Mouse (Mus musculus) MEL (cell line): Measurements from ENCODE around the gene Lrrc4c. TPM values are rescaled to one million over a fixed set of nuclear protein-coding genes. Genes with fewer than 3 reads are reported as not detected.

Source experiments
- DNase-seq: peaks from one replicate; pipeline ENCODE4 v3.0.0; 2011; ENCODE audit warnings: low read depth, low spot score
- H3K27ac ChIP-seq: 2 replicates; pipeline ENCODE4 v1.5.1; 2012; ENCODE audit warnings: low read depth, mild to moderate bottlenecking, control low read depth, low read length, moderate library complexity; ENCODE audit not compliant: control insufficient read depth
- H3K27me3 ChIP-seq, 2 experiments: fragments of 150-350 bp in 1 of 2; sonication (generic) in 1 of 2; 2 replicates each; pipeline ENCODE4 v1.6.1; 2012; ENCODE audit warnings: low read length in 2 of 2, mild to moderate bottlenecking in 2 of 2, improper control_type of control experiment in 1 of 2, moderate library complexity in 1 of 2; ENCODE audit not compliant: insufficient read depth in 2 of 2, control insufficient read depth in 1 of 2
- H3K36me3 ChIP-seq, 2 experiments: 2 replicates each; pipeline ENCODE4 v1.6.1; 2012 to 2014; ENCODE audit warnings: low read length in 2 of 2, improper control_type of control experiment in 1 of 2, inconsistent platforms in 1 of 2, mild to moderate bottlenecking in 1 of 2; ENCODE audit not compliant: insufficient read depth in 2 of 2, control insufficient read depth in 1 of 2
- H3K4me1 ChIP-seq, 2 experiments: fragments of 150-350 bp in 1 of 2; sonication (generic) in 1 of 2; 2 replicates each; pipeline ENCODE4 v1.6.1; 2012; ENCODE audit warnings: low read length in 2 of 2, improper control_type of control experiment in 1 of 2, mild to moderate bottlenecking in 1 of 2; ENCODE audit not compliant: insufficient read depth in 2 of 2, control insufficient read depth in 1 of 2
- H3K4me3 ChIP-seq, 2 experiments: fragments of 150-350 bp in 1 of 2; sonication (generic) in 1 of 2; 2 replicates each; pipeline ENCODE4 v1.5.1; 2012; ENCODE audit warnings: low read depth in 2 of 2, low read length in 2 of 2, mild to moderate bottlenecking in 2 of 2, moderate library complexity in 2 of 2, control low read depth in 1 of 2, improper control_type of control experiment in 1 of 2; ENCODE audit not compliant: control insufficient read depth in 1 of 2, insufficient read depth in 1 of 2
- H3K79me2 ChIP-seq: 2 replicates; pipeline ENCODE4 v1.6.1; 2012; ENCODE audit warnings: mild to moderate bottlenecking, low read length, moderate library complexity; ENCODE audit not compliant: control insufficient read depth, poor library complexity, insufficient read depth
- H3K9ac ChIP-seq: 2 replicates; pipeline ENCODE4 v1.6.1; 2012; ENCODE audit warnings: low read depth, mild to moderate bottlenecking, control low read depth, low read length, moderate library complexity; ENCODE audit not compliant: control insufficient read depth, poor library complexity, severe bottlenecking
- H3K9me3 ChIP-seq: fragments of 150-350 bp; sonication (generic); replicated peaks from 2 replicates; pipeline ENCODE4 v1.6.1; 2012; ENCODE audit warnings: mild to moderate bottlenecking, low read length, improper control_type of control experiment, moderate library complexity; ENCODE audit not compliant: insufficient read depth
- CHD1 ChIP-seq: IDR thresholded peaks from 2 replicates; pipeline ENCODE4 v1.6.1; 2012; ENCODE audit warnings: low read depth, mild to moderate bottlenecking, inconsistent platforms, low read length, improper control_type of control experiment
- CHD2 ChIP-seq: IDR thresholded peaks from 2 replicates; pipeline ENCODE4 v1.6.1; 2011; ENCODE audit warnings: low read length, improper control_type of control experiment
- E2F4 ChIP-seq: IDR thresholded peaks from 2 replicates; pipeline ENCODE4 v1.6.1; 2011; ENCODE audit warnings: low read depth, low read length, improper control_type of control experiment, borderline replicate concordance
- EP300 ChIP-seq, 2 experiments: IDR thresholded peaks; 2 replicates each; pipeline ENCODE4 v1.6.1; 2011; ENCODE audit warnings: improper control_type of control experiment in 2 of 2, low read length in 2 of 2, low read depth in 1 of 2, mild to moderate bottlenecking in 1 of 2
- HCFC1 ChIP-seq: IDR thresholded peaks from 2 replicates; pipeline ENCODE4 v1.6.1; 2012; ENCODE audit warnings: low read depth, mild to moderate bottlenecking, inconsistent platforms, low read length, improper control_type of control experiment, moderate library complexity
- MAFK ChIP-seq: IDR thresholded peaks from 2 replicates; pipeline ENCODE4 v1.6.1; 2011; ENCODE audit warnings: low read depth, mild to moderate bottlenecking, low read length, improper control_type of control experiment, borderline replicate concordance
- MAX ChIP-seq: IDR thresholded peaks from 2 replicates; pipeline ENCODE4 v1.6.1; 2011; ENCODE audit warnings: low read length, improper control_type of control experiment
- MAZ ChIP-seq: IDR thresholded peaks from 2 replicates; pipeline ENCODE4 v1.6.1; 2012; ENCODE audit warnings: low read depth, mild to moderate bottlenecking, inconsistent platforms, low read length, improper control_type of control experiment
- MEF2A ChIP-seq: IDR thresholded peaks from 2 replicates; pipeline ENCODE4 v1.6.1; 2014; ENCODE audit warnings: low read depth, mild to moderate bottlenecking, inconsistent platforms, low read length, improper control_type of control experiment; ENCODE audit not compliant: poor library complexity, insufficient replicate concordance, severe bottlenecking; ENCODE audit errors: extremely low read depth
- MXI1 ChIP-seq: IDR thresholded peaks from 2 replicates; pipeline ENCODE4 v1.6.1; 2011; ENCODE audit warnings: mild to moderate bottlenecking, low read depth, low read length, improper control_type of control experiment
- MYC ChIP-seq: IDR thresholded peaks from 2 replicates; pipeline ENCODE4 v1.6.1; 2011; ENCODE audit warnings: low read depth, mild to moderate bottlenecking, low read length, improper control_type of control experiment, moderate library complexity
- POLR2A ChIP-seq, 2 experiments: IDR thresholded peaks; 2 replicates each; pipeline ENCODE4 v1.6.1; 2011 to 2012; ENCODE audit warnings: low read length in 2 of 2, mild to moderate bottlenecking in 2 of 2, control low read depth in 1 of 2, improper control_type of control experiment in 1 of 2, low read depth in 1 of 2, moderate library complexity in 1 of 2; ENCODE audit not compliant: control insufficient read depth in 1 of 2, insufficient read depth in 1 of 2, poor library complexity in 1 of 2
- SMC3 ChIP-seq: IDR thresholded peaks from 2 replicates; pipeline ENCODE4 v1.6.1; 2011; ENCODE audit warnings: low read depth, low read length, improper control_type of control experiment
- TBP ChIP-seq: IDR thresholded peaks from 2 replicates; pipeline ENCODE4 v1.8.0; 2011; ENCODE audit warnings: low read depth, low read length, improper control_type of control experiment
- TCF12 ChIP-seq: IDR thresholded peaks from 2 replicates; pipeline ENCODE4 v1.6.1; 2014; ENCODE audit warnings: low read depth, mild to moderate bottlenecking, inconsistent platforms, low read length, improper control_type of control experiment, moderate library complexity
- USF1 ChIP-seq: IDR thresholded peaks from 2 replicates; pipeline ENCODE4 v1.6.1; 2014; ENCODE audit warnings: low read depth, mild to moderate bottlenecking, inconsistent platforms, low read length, improper control_type of control experiment, moderate library complexity
- USF2 ChIP-seq, 2 experiments: IDR thresholded peaks; 2 replicates each; pipeline ENCODE4 v1.6.1; 2011 to 2012; ENCODE audit warnings: improper control_type of control experiment in 2 of 2, low read length in 2 of 2, borderline replicate concordance in 1 of 2, inconsistent platforms in 1 of 2, low read depth in 1 of 2, mild to moderate bottlenecking in 1 of 2; ENCODE audit not compliant: insufficient read depth in 1 of 2
- ZKSCAN1 ChIP-seq: IDR thresholded peaks from 2 replicates; pipeline ENCODE4 v1.6.1; 2012; ENCODE audit warnings: low read depth, mild to moderate bottlenecking, inconsistent platforms, low read length, improper control_type of control experiment, moderate library complexity
- ZMIZ1 ChIP-seq: IDR thresholded peaks from 2 replicates; pipeline ENCODE4 v1.6.1; 2012; ENCODE audit warnings: low read depth, mild to moderate bottlenecking, inconsistent platforms, low read length, improper control_type of control experiment, moderate library complexity
- polyA plus RNA-seq, 2 experiments: library from polyadenylated mRNA; stranded (reverse) in 1 of 2; unstranded in 1 of 2; fragments of >175 nt in 1 of 2; fragments of >200 nt in 1 of 2; gene quantifications; 2 replicates each; pipeline versions ENCODE4 v1.2.1 to v1.2.4; 2012; ENCODE audit warnings: low replicate concordance in 2 of 2, low read depth in 1 of 2; ENCODE audit not compliant: insufficient read length in 2 of 2, insufficient read depth in 1 of 2, missing spikeins in 1 of 2
- total RNA-seq: library from RNA; depleted of rRNA; stranded (reverse); fragments of 300-350 nt; gene quantifications from 2 replicates; pipeline ENCODE4 v1.2.3, GENCODE M21; 2012; rRNA removed

The Lrrc4c gene
- total RNA-seq (not detected in 2 replicates), polyA plus RNA-seq (not detected)

DNA sequence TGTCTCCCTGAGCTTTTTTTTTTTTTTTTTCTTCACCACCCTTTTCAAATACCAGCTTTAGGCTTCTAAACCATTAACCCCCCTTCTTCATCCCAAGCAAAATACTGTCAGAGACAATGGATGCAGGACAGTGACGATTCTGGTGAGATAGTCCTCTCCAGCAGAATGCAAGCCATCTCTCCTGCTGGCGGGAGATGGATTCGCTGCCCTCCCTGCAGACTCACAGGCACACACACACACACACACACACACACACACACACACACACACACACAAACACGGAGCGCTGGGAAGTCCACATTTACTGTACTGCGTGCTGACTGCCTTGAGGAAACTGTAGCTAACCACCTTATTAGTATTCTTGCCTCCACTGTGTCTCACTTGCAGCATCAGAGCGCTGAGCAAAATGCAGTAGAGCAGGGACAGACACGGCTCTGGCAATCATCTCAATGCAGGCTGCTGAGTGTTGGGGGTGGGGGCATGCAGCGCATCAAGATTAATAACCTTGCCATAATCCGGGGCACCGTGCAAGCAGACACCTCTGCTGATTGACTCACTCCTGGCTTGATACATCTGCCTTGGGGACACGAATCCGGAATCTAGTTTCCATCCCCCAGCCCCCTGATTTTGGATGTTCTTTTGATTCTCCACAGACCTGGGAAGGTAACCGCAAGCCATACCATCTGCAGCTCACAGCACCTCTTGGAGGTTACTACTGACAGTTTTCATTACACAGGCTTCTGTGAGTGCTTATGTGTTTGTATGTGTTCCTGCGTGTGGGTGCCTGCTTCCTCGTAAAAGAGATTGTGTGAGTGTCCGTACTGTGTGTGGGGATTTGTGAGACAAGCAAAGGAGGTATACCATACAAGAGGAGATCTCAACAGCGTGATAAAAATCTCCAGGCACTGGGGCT, at the start of gene Lrrc4c:
TSS of gene Lrrc4c (plus strand) at position 783 of the 913 bp plus-strand sequence.
- H3K4me1 ChIP-seq: no peaks in the 10 kb centered on the region
- H3K9ac ChIP-seq: no peak within 1 kb of the TSS
- H3K27me3 ChIP-seq: no peaks in the 10 kb centered on the region
- H3K79me2 ChIP-seq: no peaks in the 10 kb centered on the region
- DNase-seq: no peak
- no peaks in the 10 kb centered on the region for H3K9me3 ChIP-seq
- H3K36me3 ChIP-seq: no peaks in the 10 kb centered on the region
- no peak within 1 kb of the TSS for H3K4me3 ChIP-seq
- TF ChIP-seq EP300 (IDR thresholded peaks at IDR 0.05; ENCODE audit: low read depth in 1 of 2, low read length in 2 of 2) (no peak), HCFC1 (no peak), CHD2 (no peak), TCF12 (no peak), USF2 (IDR thresholded peaks at IDR 0.05; ENCODE audit: borderline replicate concordance in 1 of 2, insufficient read depth in 1 of 2, low read depth in 1 of 2, low read length in 2 of 2) (no peak), ZMIZ1 (no peak), MAZ (no peak), SMC3 (no peak), ZKSCAN1 (no peak), MAFK (no peak), MXI1 (no peak)
- no peak within 1 kb of the TSS for H3K27ac ChIP-seq

DNA sequence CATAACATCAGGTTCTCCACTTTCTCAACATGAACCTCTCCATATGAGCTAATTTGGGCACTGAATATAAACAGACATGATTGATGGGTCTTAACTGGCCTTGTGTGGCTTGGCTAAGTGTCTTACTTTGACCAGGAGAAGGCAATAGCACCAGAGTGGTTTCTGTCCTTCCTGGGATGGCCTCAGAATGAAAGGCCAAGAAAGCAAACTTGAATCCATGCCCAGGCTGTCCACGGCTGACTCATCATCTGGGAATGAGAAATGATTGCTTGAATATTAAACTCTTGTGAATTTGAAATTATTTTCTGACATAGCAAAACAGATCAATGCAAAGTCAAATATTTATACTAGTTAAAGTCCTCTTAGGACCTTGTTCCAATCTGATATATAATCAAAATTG, 42.9 kb upstream of the Lrrc4c start:
- no peaks in the 10 kb centered on the region for H3K9me3 ChIP-seq
- H3K9ac ChIP-seq: no peak overlapping the region
- H3K27me3 ChIP-seq: no peaks in the 10 kb centered on the region
- no peak overlapping the region for H3K27ac ChIP-seq
- no peaks in the 10 kb centered on the region for H3K4me1 ChIP-seq
- H3K79me2 ChIP-seq: no peaks in the 10 kb centered on the region
- TF ChIP-seq POLR2A (IDR thresholded peaks at IDR 0.05; ENCODE audit: control insufficient read depth in 1 of 2, insufficient read depth in 1 of 2, low read depth in 1 of 2, low read length in 2 of 2, poor library complexity in 1 of 2) (no peak), MYC (no peak), E2F4 (no peak), TBP (no peak), MEF2A (no peak), MAZ (no peak), USF1 (no peak), ZKSCAN1 (no peak), CHD1 (no peak), MAX (no peak)
- H3K4me3 ChIP-seq: no peak overlapping the region
- no peak for DNase-seq
- H3K36me3 ChIP-seq: no peaks in the 10 kb centered on the region
